Mouse (Mus musculus) midbrain, postnatal 0 days (tissue): ENCODE measurements around the gene Kif19a. TPM values are rescaled to one million over a fixed set of nuclear protein-coding genes. Genes with fewer than 3 reads are reported as not detected.

Source experiments
- ATAC-seq: fragments of 200-750 bp; cut with Nextera tagmentation; 2 replicates; pipeline ENCODE4 v1.8.0; 2017; ENCODE audit warnings: moderate number of reproducible peaks, mild to moderate bottlenecking, moderate TSS enrichment, moderate library complexity; ENCODE audit not compliant: low FRiP score
- DNase-seq: peaks from one replicate; pipeline ENCODE4 v3.0.0-alpha.2; 2015; ENCODE audit warnings: low spot score
- H3K27ac ChIP-seq: fragments of 300-500 bp; sonication (generic); 2 replicates; pipeline ENCODE4 v1.5.1; 2014; ENCODE audit warnings: low read depth, mild to moderate bottlenecking, low read length, mixed read lengths
- H3K27me3 ChIP-seq: fragments of 300-500 bp; sonication (generic); 2 replicates; pipeline ENCODE4 v1.6.1; 2014; ENCODE audit warnings: low read length, control low read depth, mixed read lengths; ENCODE audit not compliant: insufficient read depth
- H3K36me3 ChIP-seq: fragments of 300-500 bp; sonication (generic); 2 replicates; pipeline ENCODE4 v1.6.1; 2014; ENCODE audit warnings: low read length, control low read depth, mixed read lengths; ENCODE audit not compliant: insufficient read depth
- H3K4me1 ChIP-seq: fragments of 300-500 bp; sonication (generic); 2 replicates; pipeline ENCODE4 v1.6.1; 2014; ENCODE audit warnings: mild to moderate bottlenecking, control low read depth, antibody characterized with exemption, low read length, mixed read lengths; ENCODE audit not compliant: insufficient read depth
- H3K4me2 ChIP-seq: fragments of 300-500 bp; sonication (generic); 2 replicates; pipeline ENCODE4 v1.6.1; 2014; ENCODE audit warnings: low read depth, mild to moderate bottlenecking, low read length, mixed read lengths; ENCODE audit not compliant: poor library complexity, severe bottlenecking
- H3K4me3 ChIP-seq: fragments of 300-500 bp; sonication (generic); 2 replicates; pipeline ENCODE4 v1.5.1; 2014; ENCODE audit warnings: low read depth, mild to moderate bottlenecking, low read length, moderate library complexity
- H3K9ac ChIP-seq: fragments of 300-500 bp; sonication (generic); replicated peaks from 2 replicates; pipeline ENCODE4 v1.6.1; 2014; ENCODE audit warnings: mild to moderate bottlenecking, low read length, moderate library complexity, mixed read lengths; ENCODE audit not compliant: poor library complexity, severe bottlenecking
- H3K9me3 ChIP-seq: fragments of 300-500 bp; sonication (generic); 2 replicates; pipeline ENCODE4 v1.6.1; 2016; ENCODE audit warnings: low read length, control low read depth
- CTCF ChIP-seq: IDR thresholded peaks from 2 replicates; pipeline ENCODE4 v1.5.1; 2016; ENCODE audit warnings: antibody characterized with exemption, mild to moderate bottlenecking
- WGBS: fragments of 180-500 bp; shearing (Covaris S2); extraction: QIAGEN DNeasy Blood & Tissue Kit; methylation state at CpG from one replicate; pipeline ENCODE4 v1.1.7; 2014; 5-methylcytosine and 5-hydroxymethylcytosine counted together
- polyA plus RNA-seq: library from polyadenylated mRNA; unstranded; fragments of >200 nt; fragmentation: Nextera tagmentation; extraction: Ambion mirVana; gene quantifications from 2 replicates; pipeline ENCODE4 v1.2.1, GENCODE M21; 2015
- total RNA-seq: library from RNA; depleted of rRNA; stranded (reverse); fragments of >200 nt; gene quantifications from 2 replicates; pipeline ENCODE4 v1.2.3, GENCODE M21; 2014

Kif19a gene
- total and polyA plus RNA-seq, 2 experiments from 2014 or later, result 1.3 to 5.3 TPM

DNA sequence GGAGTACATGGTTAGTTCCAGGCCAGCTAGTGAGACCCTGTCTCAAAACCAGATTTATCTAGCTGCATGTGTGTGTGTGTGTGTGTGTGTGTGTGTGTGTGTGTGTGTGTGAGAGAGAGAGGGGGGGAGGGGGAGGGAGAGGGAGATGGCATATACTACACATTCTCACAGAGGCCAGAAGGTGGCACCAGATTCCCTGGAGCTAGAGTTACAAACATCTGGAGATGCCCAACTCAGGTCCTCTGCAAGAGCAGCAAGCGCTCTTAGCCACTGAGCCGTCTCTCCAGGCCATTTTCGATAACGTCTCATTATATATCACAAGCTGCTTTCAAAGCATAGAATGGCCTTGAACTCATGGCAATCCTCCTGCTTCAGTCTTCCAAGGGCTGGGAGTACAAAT lies 33.5 kb upstream of the Kif19a start:
- Histone ChIP-seq H3K4me2 (no peak overlapping the region), H3K9me3 (no peaks in the 10 kb centered on the region), H3K27ac (no peak overlapping the region), H3K9ac (no peak overlapping the region), H3K4me1 (peaks cover 12% of the 10 kb centered on the region), H3K36me3 (no peaks in the 10 kb centered on the region), H3K27me3 (no peaks in the 10 kb centered on the region), H3K4me3 (no peak overlapping the region)
- TF ChIP-seq CTCF, result peak; percentile 16; the same call in 1 of the 2 replicates
- 85% methylated on average over 4 of the region's 4 CpGs for WGBS
- DNase-seq (no peak), ATAC-seq (no peak)

DNA sequence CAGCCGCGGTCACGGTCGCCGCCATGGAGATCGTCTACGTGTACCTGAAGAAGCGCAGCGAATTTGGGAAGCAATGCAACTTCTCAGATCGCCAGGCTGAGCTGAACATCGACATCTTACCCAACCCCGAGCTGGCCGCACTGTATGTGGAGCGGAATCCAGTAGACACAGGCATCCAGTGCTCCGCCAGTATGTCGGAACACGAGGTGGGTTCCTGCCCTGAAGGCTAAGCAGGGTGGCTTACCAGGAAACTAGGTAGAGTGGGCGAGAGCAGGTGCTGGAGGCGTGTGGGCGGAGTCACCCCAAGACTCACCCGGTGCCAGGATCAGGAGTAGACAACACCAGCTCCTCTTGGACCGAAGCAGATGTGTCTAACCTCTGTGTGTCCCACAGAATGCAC lies 32.3 kb upstream of the Kif19a start:
- Histone ChIP-seq H3K4me3 (no peak overlapping the region), H3K36me3 (no peaks in the 10 kb centered on the region), H3K4me2 (no peak overlapping the region), H3K27me3 (no peaks in the 10 kb centered on the region), H3K4me1 (peaks cover 6% of the 10 kb centered on the region), H3K9ac (no peak overlapping the region), H3K27ac (no peak overlapping the region), H3K9me3 (no peaks in the 10 kb centered on the region)
- ATAC-seq (no peak), DNase-seq (no peak)
- TF ChIP-seq CTCF, result no peak
- WGBS, result 81% methylated on average over 22 of the region's 22 CpGs

DNA sequence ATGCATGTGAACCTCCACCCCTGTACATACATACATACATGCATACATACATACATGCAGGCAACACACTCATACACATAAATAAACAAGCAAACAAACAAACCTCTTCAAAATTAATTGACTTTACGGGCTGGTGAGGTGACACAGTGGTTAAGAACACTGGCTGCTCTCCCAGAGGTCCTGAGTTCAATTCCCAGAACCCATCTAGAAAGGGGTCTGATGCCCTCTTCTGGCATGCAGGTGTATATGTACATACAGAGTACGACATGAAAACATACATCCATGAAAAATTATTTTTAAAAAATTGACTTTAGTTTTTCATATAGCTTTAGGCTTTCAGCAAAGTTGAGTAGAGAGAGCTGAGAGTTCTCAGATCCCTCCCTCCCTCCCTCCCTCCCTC lies 29.1 kb upstream of the Kif19a start:
- no peak for ATAC-seq

DNA sequence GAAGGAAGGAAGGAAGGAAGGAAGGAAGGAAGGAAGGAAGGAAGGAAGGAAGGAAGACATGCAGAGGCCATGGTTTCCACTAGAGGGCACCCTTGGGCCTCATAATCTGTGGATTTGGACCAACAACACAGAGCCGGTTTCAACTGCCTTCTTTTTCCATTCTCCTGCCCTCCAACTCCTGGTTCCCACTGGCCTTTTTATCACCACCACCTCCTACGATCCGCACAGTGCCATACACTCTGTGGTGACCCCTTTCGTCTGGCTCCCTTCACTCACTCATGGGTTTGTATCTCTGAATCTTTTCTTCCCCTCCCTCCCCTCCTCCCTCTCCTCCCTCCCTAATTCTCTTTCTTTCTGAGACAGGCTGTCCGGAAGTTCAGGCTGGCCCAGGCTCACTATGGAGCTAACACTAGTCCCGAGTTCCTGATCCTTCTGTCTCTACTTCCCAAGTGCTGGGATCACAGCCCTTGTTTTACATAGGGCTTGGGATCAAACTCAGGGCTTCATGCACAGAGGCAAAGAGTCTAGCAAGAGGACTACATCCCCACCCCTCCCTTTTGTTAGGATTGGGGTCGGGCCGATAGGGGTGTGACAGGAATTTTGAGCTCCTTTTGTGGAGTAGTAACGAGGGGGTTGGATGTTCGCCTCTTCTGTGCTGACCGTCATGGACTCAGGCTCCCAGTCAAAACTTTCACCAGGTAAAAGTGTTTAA lies 28.1 kb upstream of the Kif19a start:
- TF ChIP-seq CTCF, result peak; percentile 86
- H3K27me3 ChIP-seq, result no peaks in the 10 kb centered on the region
- 22% methylated on average over 11 of the region's 11 CpGs for WGBS
- DNase-seq, result peak; percentile 76
- H3K4me1 ChIP-seq, result no peaks in the 10 kb centered on the region
- H3K27ac ChIP-seq, result peak overlapping the region; percentile 47; the same call in 1 of the 2 replicates
- ATAC-seq, result peak; percentile 67
- H3K36me3 ChIP-seq, result no peaks in the 10 kb centered on the region
- H3K9me3 ChIP-seq, result no peaks in the 10 kb centered on the region
- H3K9ac ChIP-seq, result no peak overlapping the region
- H3K4me3 ChIP-seq, result no peak overlapping the region
- 0 out of 2 replicates have a peak overlapping the region, but pooled peaks have one; percentile 12 for H3K4me2 ChIP-seq

More for the DNA sequence above, 29.1 kb upstream of the Kif19a start:
- 77% methylated on average over 2 of the region's 2 CpGs for WGBS
- H3K36me3 ChIP-seq, result no peaks in the 10 kb centered on the region
- H3K4me3 ChIP-seq, result no peak overlapping the region
- no peaks in the 10 kb centered on the region for H3K27me3 ChIP-seq
- H3K4me1 ChIP-seq, result no peaks in the 10 kb centered on the region
- DNase-seq, result no peak
- H3K9me3 ChIP-seq, result no peaks in the 10 kb centered on the region
- H3K9ac ChIP-seq, result no peak overlapping the region
- H3K4me2 ChIP-seq, result no peak overlapping the region
- no peak overlapping the region for H3K27ac ChIP-seq
- no peak for TF ChIP-seq CTCF

DNA sequence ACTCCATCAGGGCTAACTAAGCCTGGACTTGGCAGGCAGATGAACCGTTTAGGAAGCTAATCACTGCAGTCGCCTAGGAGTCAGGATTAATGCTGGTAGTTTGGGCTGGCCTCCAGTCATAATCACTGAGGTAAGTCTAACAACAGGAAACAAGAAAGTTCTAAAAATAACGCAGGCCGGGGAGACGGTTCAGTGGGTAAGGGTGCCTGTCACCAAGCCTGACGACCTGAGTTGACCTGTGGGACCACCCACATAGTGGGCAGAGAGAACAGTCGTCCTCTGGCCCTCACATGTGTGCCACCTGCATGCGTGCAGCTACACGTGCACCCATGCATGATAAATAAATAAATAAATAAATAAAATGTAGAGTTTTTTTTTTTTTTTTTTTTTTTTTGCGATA lies 24.6 kb upstream of the Kif19a start:
- no peak for TF ChIP-seq CTCF
- Histone ChIP-seq H3K36me3 (no peaks in the 10 kb centered on the region), H3K4me2 (no peak overlapping the region), H3K27ac (no peak overlapping the region), H3K9ac (no peak overlapping the region), H3K27me3 (peaks cover 4% of the 10 kb centered on the region; the same call in 1 of the 2 replicates), H3K9me3 (no peaks in the 10 kb centered on the region), H3K4me3 (no peak overlapping the region), H3K4me1 (no peaks in the 10 kb centered on the region)
- peak; percentile 58 for DNase-seq
- ATAC-seq, result no peak
- WGBS, result 27% methylated on average over 10 of the region's 10 CpGs

DNA sequence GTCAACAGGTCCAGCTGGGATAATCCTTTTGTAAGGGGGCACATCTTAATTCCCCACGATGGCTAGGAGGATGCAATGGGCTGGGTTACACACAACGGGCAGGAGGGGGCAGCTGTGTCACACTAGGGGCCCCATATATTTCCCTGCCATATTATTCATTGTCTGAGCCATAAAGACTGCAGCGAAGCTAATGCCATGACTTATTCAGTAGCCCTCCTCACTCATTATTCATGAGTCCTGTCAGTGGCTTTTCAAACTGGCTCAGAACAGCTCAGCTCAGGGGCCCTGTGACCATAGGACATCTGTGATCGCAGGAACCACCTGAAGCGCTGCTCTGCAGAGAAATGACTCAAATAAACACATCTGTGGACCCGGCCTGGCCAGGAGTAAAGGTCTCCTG lies 23.7 kb upstream of the Kif19a start:
- Histone ChIP-seq H3K4me3 (no peak overlapping the region), H3K9ac (no peak overlapping the region), H3K27ac (no peak overlapping the region), H3K27me3 (peaks cover 4% of the 10 kb centered on the region; the same call in 1 of the 2 replicates), H3K4me1 (no peaks in the 10 kb centered on the region), H3K36me3 (no peaks in the 10 kb centered on the region), H3K4me2 (no peak overlapping the region), H3K9me3 (no peaks in the 10 kb centered on the region)
- no peak for ATAC-seq
- DNase-seq, result no peak
- 8% methylated on average over 6 of the region's 6 CpGs for WGBS
- no peak for TF ChIP-seq CTCF
